Mouse (Mus musculus) adipocyte (in vitro differentiated cells): Measurements from ENCODE around the gene Zfp600.
"Not testable (repeated sequence)": the region's sequence is repeated elsewhere in the genome, so short reads cannot be mapped to it uniquely, and the experiment has no call there.

Experiments
- DNase-seq: peaks from one replicate; pipeline ENCODE4 v3.0.0-alpha.2; 2016; ENCODE audit warnings: low spot score

Gene Zfp600

DNA sequence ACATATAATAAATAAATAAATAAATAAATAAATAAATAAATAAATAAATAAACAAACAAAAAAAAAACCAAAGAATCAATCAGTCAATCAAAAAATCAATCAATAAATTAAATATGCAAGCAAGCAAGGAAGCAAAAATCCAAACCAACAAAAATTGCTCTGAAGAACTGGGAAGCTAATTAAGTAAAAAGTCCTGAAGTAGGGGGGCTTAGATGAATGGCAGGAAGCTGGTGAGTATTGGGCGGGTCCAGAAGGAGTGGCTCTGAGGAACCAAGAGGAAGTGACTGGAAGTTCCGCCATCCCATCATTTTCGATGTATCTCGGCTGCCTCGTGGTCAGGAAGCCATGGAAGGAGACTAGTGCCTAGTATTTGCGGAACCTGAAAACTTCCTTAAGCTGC, at the start of gene Zfp600:
Gene Zfp600 (plus strand): TSS at position 301 of the 400 bp plus-strand sequence.
- DNase-seq = not testable (repeated sequence)

DNA sequence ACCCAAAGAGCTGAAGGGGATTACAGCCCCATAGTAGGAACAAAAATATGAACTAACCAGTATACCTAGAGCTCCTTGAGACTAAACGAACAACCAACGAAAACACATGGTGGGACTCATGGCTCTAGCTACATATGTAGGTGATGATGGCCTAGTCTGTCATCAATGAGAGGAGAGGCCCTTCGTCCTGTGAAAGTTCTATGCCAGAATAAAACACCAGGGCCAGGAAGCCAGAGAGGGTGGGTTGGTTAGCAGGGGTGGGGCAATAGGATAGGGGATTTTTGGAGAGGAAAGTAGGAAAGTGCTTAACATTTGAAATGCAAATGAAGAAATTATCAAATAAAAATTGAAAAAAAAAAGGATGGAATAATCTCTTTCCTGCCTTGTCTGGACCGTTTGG, 6.3 kb downstream of the Zfp600 start:
- DNase-seq = not testable (repeated sequence)

DNA sequence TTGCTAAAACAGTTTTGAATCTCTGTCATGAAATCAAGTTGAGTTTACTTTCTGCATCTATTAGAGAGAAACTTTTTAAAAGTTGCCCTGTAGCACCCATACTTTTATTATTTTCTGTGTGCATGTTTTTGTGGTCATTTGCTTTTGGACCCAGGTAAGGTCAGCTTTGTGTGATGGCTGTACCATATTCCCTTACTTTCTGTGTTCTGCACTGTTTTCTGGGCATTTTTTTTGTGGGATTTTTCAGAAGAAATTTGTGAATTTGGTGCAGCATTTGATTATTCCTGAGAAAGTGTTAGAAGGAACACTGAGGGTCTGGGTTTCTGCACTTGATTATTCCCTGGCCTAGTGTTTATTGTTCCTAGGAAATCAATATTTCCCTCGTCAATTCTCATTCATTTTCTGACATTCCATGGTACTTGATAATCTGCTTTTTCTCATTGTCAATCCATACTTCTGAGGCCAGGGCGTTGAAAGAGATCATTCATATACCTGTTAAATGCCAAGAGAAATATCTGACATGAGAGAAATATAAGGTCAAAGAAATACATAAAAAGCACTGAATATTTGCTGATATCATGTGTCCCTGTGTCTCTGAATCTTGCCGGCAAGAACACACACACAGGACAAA, 10.7 kb downstream of the Zfp600 start:
- peak; percentile 1 for DNase-seq

DNA sequence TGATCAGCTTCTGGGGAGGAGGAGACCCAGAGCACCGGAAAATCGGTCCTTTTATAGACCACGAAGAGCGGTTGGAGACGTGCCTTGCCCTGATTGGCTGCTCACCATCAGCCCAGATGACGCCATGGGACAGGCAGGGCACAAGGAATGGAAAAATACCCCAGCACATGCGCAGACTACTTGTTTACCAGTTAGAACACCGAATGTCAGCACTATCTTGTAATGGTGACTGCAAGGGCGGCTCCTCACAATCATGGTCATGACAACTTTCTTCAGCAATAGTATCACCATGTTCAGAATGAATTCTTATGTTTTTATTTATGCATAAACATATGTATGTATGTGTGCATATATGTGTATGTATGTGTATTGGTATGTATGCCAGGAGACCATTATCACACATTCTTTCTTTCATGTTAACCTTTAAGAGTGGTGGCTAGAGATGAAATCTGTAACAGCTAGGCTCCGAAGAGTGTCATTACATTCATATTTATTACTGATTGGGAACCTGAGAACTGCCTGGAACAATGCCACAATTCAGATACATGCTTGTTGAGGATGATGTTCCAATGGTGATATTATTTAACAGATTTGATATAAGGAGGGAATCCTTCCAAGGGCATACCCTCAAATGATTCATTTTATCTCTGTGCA, 11.4 kb downstream of the Zfp600 start:
- peak; percentile 12 for DNase-seq

DNA sequence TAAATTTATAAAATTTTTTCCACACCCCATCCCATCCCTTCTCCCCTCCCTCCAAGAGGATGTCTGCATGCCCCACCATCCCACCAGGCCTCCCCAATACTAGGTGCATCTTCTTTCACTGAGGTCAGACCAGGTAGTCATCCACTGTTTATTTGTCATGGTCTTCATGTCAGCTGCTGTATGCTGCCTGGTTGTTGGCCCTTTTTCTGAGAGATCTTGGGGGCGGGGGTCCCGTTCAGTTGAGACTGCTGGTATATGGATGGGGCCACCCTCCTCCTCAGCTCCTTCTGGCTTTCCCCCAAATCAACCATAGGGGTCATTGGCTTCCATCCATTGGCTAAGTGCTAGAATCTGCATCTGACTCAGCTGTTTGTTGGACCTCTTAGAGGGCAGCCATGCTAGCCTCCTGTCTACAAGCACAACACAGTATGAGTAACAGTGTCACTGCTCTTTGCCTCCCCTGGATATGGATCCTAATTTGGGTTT, 12.1 kb downstream of the Zfp600 start:
- DNase-seq = not testable (repeated sequence)

DNA sequence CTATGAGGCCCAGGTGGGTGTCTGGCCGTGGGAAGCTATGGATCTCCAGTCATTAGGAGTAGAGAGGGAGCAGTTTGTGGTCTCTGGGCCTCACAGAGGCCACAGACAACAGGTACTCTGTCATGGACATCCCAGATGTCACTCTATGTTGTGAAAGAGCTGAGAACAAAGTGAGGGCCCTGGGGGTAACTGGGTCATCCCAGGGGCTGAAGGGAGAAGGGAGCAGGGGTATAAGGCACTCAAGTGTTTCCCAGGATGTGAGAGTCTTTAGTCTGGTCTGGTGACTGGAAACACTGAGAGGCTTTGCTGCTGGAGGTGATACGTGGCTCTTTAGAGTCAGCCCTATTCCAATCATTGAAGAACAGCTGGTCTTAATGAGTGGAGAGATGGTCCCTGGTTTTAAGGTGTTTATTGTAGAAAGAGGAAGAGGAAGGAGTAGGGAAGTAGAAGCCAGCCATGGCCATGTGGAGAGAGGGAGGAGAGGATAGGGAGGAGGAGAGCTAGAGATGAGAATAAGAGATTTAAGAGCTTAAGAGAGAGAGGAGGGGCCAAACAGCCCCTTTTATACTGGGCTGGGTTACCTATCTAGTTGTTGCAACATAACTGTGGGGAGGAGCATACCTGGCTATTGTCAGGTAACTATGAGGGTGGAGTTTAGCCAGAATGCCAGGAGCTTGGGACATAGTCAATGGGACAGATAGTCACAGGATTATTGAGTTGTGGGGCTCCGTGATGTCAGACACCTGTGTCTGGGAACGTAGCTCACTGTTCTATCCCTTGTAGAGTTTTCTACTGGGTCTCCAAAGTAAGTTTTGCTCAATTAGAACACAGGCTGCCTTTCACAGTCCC, 17.0 kb downstream of the Zfp600 start:
- DNase-seq = peak; percentile 4

DNA sequence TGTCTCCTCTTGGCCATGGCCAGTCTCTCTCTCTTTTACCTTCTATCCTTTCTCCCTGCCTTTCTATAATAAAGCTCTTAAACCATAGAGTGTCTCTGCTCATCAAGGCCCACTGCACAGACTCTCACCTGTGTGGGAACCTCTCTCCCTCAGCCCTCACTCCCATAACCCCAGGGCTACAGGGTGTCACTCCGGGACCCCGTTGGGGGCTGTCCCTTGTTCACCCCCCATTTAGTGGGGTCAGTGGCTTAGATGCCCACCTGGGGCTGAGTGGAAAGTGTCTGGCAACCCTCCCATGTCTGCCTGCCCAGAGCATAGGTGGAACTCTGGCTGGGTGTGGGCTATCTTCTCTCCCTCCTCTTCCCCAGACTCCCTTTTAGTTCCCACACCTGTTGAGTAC, 47.7 kb downstream of the Zfp600 start:
- not testable (repeated sequence) for DNase-seq

DNA sequence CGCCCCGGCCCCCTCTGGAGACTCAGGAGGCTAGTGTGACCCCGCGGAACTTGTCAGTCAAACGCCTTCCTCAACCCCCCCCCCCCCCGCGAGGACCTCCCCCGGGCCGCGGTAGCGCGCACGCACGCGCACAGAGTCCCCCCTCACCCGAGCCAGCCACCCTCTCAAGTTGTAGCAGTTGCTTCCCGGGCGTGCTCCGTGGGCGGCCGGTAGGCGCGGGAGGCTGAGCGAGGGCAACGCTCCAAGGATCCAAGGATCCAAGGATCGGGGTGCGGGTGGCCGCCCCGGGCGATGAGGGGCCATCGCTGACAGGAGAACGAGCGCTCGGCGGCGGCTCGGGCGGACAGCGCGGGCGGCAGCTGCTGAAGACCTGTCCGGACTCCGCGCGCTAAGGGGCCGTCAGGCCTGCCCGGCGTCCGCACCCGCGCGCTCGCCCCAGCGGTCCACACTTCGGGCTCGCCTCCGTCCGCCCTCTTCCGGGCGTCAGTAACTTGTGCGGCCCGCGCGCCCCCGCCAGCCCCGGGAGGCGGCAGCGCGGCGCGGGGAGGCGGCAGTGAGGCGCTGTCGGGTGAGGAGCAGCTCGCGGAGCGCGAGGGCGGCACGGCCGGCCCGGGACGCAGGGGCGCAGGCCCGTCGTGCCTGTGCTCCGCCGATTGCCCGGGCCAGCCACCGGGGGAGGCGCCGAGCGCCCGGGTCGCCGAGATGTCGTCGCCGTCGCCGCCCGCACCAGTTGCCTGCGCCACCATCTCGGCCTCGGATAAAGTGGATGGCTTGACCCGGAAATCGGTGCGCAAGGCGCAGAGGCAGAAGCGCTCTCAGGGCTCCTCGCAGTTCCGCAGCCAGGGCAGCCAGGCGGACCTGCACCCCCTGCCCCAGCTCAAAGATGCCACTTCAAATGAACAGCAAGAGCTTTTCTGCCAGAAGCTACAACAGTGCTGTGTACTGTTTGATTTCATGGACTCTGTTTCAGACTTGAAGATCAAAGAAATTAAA, 82.9 kb downstream of the Zfp600 start:
- not testable (repeated sequence) for DNase-seq

DNA sequence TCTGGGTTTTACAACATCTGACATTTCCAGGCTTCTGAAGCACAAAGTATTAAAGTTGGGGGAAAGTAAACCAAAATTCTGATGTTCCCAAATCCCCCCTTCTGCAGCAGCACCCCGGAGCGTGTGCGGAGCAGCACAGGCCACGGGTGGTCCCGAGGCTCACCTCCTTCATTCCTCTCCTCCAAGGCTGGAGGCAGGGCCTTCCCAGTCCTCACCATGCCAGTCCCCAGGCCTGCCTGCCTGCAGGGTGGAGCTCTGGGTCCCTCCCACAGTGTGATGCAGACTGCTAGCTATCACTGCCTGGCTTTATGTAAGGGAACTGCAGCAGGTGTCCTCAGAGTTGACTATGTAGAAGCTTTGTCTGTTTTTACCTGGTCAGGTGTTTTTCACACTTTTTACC, 85.5 kb downstream of the Zfp600 start:
- DNase-seq = not testable (repeated sequence)
